In genomic region chr2:84425138-84425537, GRCm38 (mm10) we compare ENCODE assay signal across 8 mouse cellular contexts. TPM values are rescaled to one million over a fixed set of nuclear protein-coding genes. Genes with fewer than 3 reads are reported as not detected.
DNase-seq lines count a peak whose midpoint lies in the region; ATAC-seq and TF ChIP-seq lines count a peak whose summit lies in the region.

Gene Calcrl, minus strand, starts transcription at chr2:84425411.

- H3K27me3 ChIP-seq in heart, embryonic 10.5 days (ENCODE audit: insufficient read depth, poor library complexity, severe bottlenecking): no peaks in the 10 kb centered on the region
- H3K27me3 ChIP-seq in kidney, embryonic 14.5 days (ENCODE audit: control insufficient read depth, insufficient read depth, low read length): no peaks in the 10 kb centered on the region
- no peaks in the 10 kb centered on the region for H3K27me3 ChIP-seq in limb, embryonic 14.5 days (ENCODE audit: control insufficient read depth, insufficient read depth, low read length)
- no peaks in the 10 kb centered on the region for H3K27me3 ChIP-seq in midbrain, embryonic 16.5 days (ENCODE audit: control insufficient read depth, insufficient read depth, low read depth, low read length)

- peak within 1 kb of the TSS; percentile 56 for H3K4me3 ChIP-seq in heart, embryonic 10.5 days
- H3K4me3 ChIP-seq in kidney, embryonic 14.5 days (ENCODE audit: low read length): peak within 1 kb of the TSS; percentile 41
- peak within 1 kb of the TSS; percentile 31 for H3K4me3 ChIP-seq in limb, embryonic 14.5 days (replicated peaks; ENCODE audit: low read length)
- H3K4me3 ChIP-seq in midbrain, embryonic 16.5 days (ENCODE audit: low read depth, low read length): peak within 1 kb of the TSS; percentile 32

- TF ChIP-seq POLR2A in limb, embryonic 14.5 days (IDR thresholded peaks at IDR 0.05; ENCODE audit: borderline replicate concordance, extremely low read depth, insufficient read depth, insufficient read length): no peak

- ATAC-seq in erythroblast, adult 5-6 weeks (replicated peaks; ENCODE audit: low FRiP score, poor library complexity, severe bottlenecking): peak; percentile 84
- peak; percentile 95 for ATAC-seq in kidney, embryonic 14.5 days (ENCODE audit: low FRiP score, low TSS enrichment)
- ATAC-seq in limb, embryonic 14.5 days (ENCODE audit: low FRiP score, low read depth): peak; percentile 82
- peak; percentile 75 for ATAC-seq in midbrain, embryonic 16.5 days

- 0% methylated on average over 10 of the region's 10 CpGs for WGBS in heart, embryonic 10.5 days
- 0% methylated on average over 10 of the region's 10 CpGs for WGBS in kidney, embryonic 14.5 days
- WGBS in limb, embryonic 14.5 days: under 1% methylated on average over 10 of the region's 10 CpGs
- WGBS in midbrain, embryonic 16.5 days: under 1% methylated on average over 10 of the region's 10 CpGs

- H3K4me1 ChIP-seq in heart, embryonic 10.5 days: peaks cover 8% of the 10 kb centered on the region; the same call in 1 of the 2 replicates
- 0 out of 2 replicates have a peak, but pooled peaks cover 2% of the 10 kb centered on the region for H3K4me1 ChIP-seq in kidney, embryonic 14.5 days (ENCODE audit: control insufficient read depth, insufficient read depth, low read length)
- 0 out of 2 replicates have a peak, but pooled peaks cover 3% of the 10 kb centered on the region for H3K4me1 ChIP-seq in limb, embryonic 14.5 days (ENCODE audit: control insufficient read depth, insufficient read depth, low read length)
- H3K4me1 ChIP-seq in midbrain, embryonic 16.5 days (ENCODE audit: control insufficient read depth, insufficient read depth, low read length): peaks cover 3% of the 10 kb centered on the region; the same call in 1 of the 2 replicates

- peak; percentile 5 for DNase-seq in cerebellum, adult 9-10 months
- DNase-seq in cerebellum, adult 11-12 months: no peak
- DNase-seq in heart, embryonic 10.5 days (ENCODE audit: low spot score): peak; percentile 88
- peak; percentile 85 for DNase-seq in limb, embryonic 14.5 days (ENCODE audit: low spot score)
- peak; percentile 51 to 62 for DNase-seq in spleen, postnatal 14 days (ENCODE audit: low spot score in 2 of 2)

- peak within 1 kb of the TSS; percentile 40 for H3K4me2 ChIP-seq in kidney, embryonic 14.5 days (replicated peaks; ENCODE audit: low read depth, low read length)
- peak within 1 kb of the TSS; percentile 44 for H3K4me2 ChIP-seq in limb, embryonic 14.5 days (replicated peaks; ENCODE audit: low read depth, low read length, severe bottlenecking)
- peak within 1 kb of the TSS; percentile 68 for H3K4me2 ChIP-seq in midbrain, embryonic 16.5 days (ENCODE audit: low read length)

- no peaks in the 10 kb centered on the region for H3K9me3 ChIP-seq in heart, embryonic 10.5 days
- H3K9me3 ChIP-seq in kidney, embryonic 14.5 days (ENCODE audit: control insufficient read depth, low read length): no peaks in the 10 kb centered on the region
- H3K9me3 ChIP-seq in limb, embryonic 14.5 days (ENCODE audit: control insufficient read depth, low read length): no peaks in the 10 kb centered on the region
- no peaks in the 10 kb centered on the region for H3K9me3 ChIP-seq in midbrain, embryonic 16.5 days (replicated peaks; ENCODE audit: control insufficient read depth, low read length, poor library complexity, severe bottlenecking)

- no peaks in the 10 kb centered on the region for H3K36me3 ChIP-seq in heart, embryonic 10.5 days
- H3K36me3 ChIP-seq in kidney, embryonic 14.5 days (ENCODE audit: control insufficient read depth, insufficient read depth, low read length): no peaks in the 10 kb centered on the region
- H3K36me3 ChIP-seq in limb, embryonic 14.5 days (ENCODE audit: control insufficient read depth, insufficient read depth, low read length): no peaks in the 10 kb centered on the region
- H3K36me3 ChIP-seq in midbrain, embryonic 16.5 days (ENCODE audit: control insufficient read depth, insufficient read depth, low read length): no peaks in the 10 kb centered on the region

- peak within 1 kb of the TSS; percentile 38 for H3K9ac ChIP-seq in kidney, embryonic 14.5 days (ENCODE audit: low read depth, low read length)
- H3K9ac ChIP-seq in limb, embryonic 14.5 days (ENCODE audit: low read depth, low read length, severe bottlenecking): peak within 1 kb of the TSS; percentile 40
- H3K9ac ChIP-seq in midbrain, embryonic 16.5 days (ENCODE audit: low read depth, low read length): peak within 1 kb of the TSS; percentile 56

- peak within 1 kb of the TSS; percentile 68 for H3K27ac ChIP-seq in heart, embryonic 10.5 days
- H3K27ac ChIP-seq in kidney, embryonic 14.5 days (ENCODE audit: low read depth, low read length): peak within 1 kb of the TSS; percentile 90
- 0 out of 2 replicates have a peak within 1 kb of the TSS, but pooled peaks have one; percentile 29 for H3K27ac ChIP-seq in limb, embryonic 14.5 days (replicated peaks; ENCODE audit: low read depth, low read length)
- peak within 1 kb of the TSS; percentile 4; the same call in 1 of the 2 replicates for H3K27ac ChIP-seq in midbrain, embryonic 16.5 days (ENCODE audit: low read length)

RNA-seq across cellular contexts. Expression of gene Calcrl, which starts in this region (rescaled TPM):
- total RNA-seq in erythroblast, adult 5-6 weeks (2015; ENCODE audit: low replicate concordance): 10.7 and 16.7 TPM in 2 replicates
- total RNA-seq in erythroblast, adult 5-6 weeks (2017; ENCODE audit: low replicate concordance): 21.0 and 32.3 TPM in 2 replicates
- polyA plus RNA-seq in heart, embryonic 10.5 days (2016; fragmentation: Nextera tagmentation; extraction: Ambion mirVana): 37.7 and 52.7 TPM in 2 replicates
- 43.9 and 82.9 TPM in 2 replicates for polyA plus RNA-seq in kidney, embryonic 14.5 days (2014; fragmentation: Nextera tagmentation; extraction: Ambion mirVana)
- 6.4 and 6.5 TPM in 2 replicates for polyA plus RNA-seq in limb, embryonic 14.5 days (2012; rRNA removed)
- 18.2 and 21.0 TPM in 2 replicates for polyA plus RNA-seq in limb, embryonic 14.5 days (2014; fragmentation: Nextera tagmentation; extraction: Ambion mirVana)
- polyA plus RNA-seq in midbrain, embryonic 16.5 days (2015; fragmentation: Nextera tagmentation; extraction: Ambion mirVana): 8.6 and 8.7 TPM in 2 replicates

Comparison
In these comparisons a context has a peak if more than half of its experiments do, and no peak if none do; other contexts are left out.
1. H3K27ac ChIP-seq: peak in every context shown above with its lines; median percentile 90 in kidney, embryonic 14.5 days; 68 in heart, embryonic 10.5 days; 29 in limb, embryonic 14.5 days; 4 in midbrain, embryonic 16.5 days.